Mouse (Mus musculus) urinary bladder, postnatal 4 days (tissue): ENCODE measurements at regions not wholly inside any gene's neighbourhood (a gene's known extent, or its start where the extent isn't known, plus 50 kb on each side); places are given as distances from the start of the nearest gene placed in this dataset.

Source experiments
- DNase-seq, 2 experiments: peaks; one replicate each; pipeline ENCODE4 v3.0.0; 2021 to 2022; ENCODE audit warnings: low spot score in 2 of 2

GRCm38 (mm10) chr12:86830247-86830585 is 54.4 kb downstream of the Irf2bpl start:
- DNase-seq, result no peak

DNA sequence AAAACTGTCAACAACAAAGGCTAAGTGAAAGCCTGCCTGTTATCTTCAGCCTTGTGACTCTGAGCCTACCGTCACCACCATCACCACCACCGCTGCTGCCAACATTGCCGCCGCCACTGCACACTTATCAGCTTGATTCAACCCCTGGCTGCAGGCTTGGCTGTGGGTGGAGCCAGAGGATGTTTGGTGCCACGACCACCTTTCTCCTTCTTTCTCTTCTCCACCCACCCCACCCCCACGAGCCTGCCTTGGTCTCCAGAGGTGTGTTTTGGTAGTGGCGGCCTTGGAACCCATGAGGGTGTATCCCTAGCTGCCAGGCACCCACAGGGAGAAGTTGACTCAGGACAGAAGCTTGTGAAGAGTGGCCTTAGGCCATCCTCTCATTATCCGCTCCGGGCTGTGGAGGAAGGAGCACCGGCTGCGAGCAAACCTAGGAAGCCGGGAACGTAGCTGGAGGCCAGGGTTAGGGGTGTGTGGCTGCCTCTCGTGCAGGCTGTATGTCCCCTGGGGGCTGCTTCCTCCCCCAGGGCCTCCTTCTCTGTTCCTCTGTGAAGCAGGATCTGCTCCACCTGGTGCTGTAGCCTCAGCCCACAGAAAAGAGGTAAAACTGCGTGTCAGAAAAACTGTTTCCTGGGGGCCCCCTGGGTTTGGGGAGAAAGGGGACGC is 54.9 kb downstream of the Irf2bpl start:
- no peak for DNase-seq

DNA sequence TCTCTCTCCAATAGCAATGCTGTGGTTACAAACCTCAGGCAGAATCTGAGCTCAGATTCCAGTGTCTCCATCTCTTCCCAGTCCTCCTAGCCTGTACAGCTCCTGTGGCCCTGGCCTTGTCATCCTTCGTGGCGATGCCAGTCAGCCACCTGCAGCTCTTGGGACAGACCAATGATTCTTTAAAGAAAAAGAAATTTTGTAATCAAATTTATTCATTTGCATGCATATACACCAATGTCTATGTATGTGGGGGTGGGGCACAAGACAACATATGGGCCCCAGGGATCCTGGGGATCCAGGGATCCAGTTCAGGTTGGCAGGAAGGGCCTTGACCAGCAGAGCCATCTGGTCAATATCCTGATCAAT is 57.4 kb downstream of the Irf2bpl start:
- no peak for DNase-seq

DNA sequence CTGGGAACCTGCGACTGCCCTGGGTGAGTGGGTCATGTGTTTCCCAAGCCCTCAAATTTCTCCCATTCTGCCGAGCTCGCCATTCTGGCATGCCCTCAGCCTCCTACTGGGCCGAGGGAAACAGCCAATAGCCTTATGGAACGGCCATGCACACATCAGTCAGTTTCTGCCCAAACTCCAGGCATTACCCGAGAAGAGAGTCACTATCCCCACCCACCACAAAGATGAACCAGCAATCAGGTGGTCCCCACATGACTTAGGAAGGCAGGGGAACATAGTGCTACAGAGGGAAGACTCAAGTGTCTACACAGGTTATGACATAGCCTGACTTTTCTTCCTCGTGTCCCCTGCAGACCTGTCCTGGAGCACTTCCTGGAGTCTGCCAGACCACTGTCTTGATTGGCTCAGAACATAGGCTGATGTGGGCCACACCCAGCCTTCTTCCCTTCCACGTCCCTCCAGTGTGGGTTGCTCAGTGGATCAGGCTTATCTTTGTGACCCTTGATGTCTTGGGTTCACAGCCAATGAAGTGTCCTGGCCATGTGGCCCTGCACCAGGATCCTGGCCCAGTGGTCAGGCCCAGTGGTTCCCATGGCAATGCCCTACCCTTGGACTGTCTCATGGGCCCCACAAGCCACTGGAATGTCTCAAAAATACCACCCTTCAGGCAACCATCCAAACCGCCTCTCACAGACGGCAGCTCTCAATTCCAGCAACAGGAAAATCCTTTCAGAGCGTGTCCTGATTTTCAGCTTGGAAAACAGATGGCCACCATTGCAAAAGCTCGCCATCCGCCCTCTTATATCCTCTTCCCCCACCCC is 58.0 kb downstream of the Irf2bpl start:
- no peak for DNase-seq

GRCm38 (mm10) chr12:86825584-86826419 is 58.8 kb downstream of the Irf2bpl start:
- no peak for DNase-seq

- DNase-seq, result peak; percentile 80 to 91
Observed at GRCm38 (mm10) chr12:86824860-86825583, 59.6 kb downstream of the Irf2bpl start.

GRCm38 (mm10) chr12:86823855-86824589 is 60.6 kb downstream of the Irf2bpl start:
- DNase-seq, result peak; percentile 87 to 88

GRCm38 (mm10) chr12:86823488-86823854 is 61.1 kb downstream of the Irf2bpl start:
- no peak for DNase-seq

DNA sequence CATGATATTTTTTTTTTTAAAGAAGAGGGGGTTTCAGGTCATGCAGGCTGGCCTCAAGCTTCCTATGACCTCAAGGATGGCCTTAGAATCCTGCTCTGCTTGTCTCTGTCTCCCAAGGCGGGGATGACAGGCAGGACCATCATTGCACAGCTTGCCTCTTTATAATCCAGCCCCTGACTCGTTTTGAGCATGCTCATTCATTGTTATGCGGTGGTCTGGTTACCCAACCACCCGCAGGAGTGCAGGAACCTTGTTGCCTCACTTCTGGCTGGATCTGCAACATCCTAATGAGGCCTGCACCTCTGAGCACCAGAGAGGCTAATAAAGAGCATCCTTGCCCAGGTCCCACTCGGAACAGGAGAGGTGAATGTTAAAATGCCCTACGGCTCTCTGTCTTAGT is 63.4 kb downstream of the Irf2bpl start:
- DNase-seq, result no peak

GRCm38 (mm10) chr12:86819568-86819967 is 65.0 kb downstream of the Irf2bpl start:
- no peak for DNase-seq

DNA sequence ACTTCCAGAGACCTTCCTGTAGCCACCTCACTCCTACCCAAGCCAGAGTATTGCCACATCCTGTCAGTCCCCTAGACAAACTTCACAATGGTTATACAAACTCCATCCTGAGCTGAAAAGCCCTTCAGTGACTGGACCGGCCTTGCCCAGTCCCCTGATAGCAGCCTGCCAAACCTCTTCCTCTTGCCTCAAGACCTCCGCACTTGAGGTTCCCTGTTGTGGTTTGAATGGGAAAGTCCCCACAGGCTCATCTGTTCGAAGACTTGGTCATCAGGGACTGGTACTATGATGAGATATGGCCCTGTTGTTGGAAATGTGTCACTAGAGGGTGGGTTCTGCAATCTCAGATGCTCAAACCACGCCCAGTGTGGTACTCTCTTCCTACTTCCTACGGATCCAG is 65.4 kb downstream of the Irf2bpl start:
- no peak for DNase-seq

- DNase-seq, result no peak
Observed at GRCm38 (mm10) chr12:86818201-86818600, 66.4 kb downstream of the Irf2bpl start.

DNA sequence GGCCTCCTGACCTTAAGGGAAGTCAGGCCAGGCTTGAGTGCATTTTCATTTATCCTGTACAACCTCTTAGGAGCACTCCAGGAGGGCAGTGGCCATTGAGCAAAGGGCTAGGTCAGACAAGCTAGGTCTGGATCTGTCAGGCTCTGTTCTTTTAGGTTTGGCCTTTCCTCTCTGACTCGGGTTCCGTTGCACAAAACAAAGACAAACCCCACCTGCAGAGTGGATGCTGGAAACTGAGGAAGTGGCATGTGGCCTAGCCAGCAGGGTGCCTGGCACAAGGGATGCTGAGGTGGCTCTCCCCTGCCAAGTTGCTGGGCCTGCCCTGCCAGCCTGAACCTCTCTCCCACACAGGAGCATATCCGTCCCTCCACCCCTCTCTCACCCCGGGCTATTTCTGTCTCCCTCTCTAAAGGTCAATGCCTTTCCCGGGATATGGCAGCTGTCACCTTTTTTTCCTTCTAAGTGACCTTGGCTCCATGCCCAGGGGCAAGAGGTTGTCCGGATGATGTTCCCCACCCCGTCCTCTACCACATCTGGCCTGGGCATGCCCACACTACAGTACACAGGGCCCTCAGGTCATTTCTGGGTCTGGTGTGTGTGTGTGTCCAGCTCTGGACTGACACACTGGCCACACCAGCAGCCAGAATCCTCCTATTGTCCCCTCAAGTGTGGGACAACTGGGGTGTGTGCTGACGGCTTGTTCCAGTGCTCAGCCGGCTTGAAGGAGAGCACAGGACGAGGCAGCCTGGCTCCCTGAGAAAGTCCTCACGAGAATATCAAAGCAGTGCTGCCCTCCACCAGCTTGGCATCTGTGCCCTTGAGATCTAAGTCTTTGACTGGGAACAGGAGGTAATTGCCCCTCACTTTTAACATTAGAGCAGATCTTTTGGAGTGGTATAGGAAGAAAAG is 67.6 kb downstream of the Irf2bpl start:
- no peak for DNase-seq

GRCm38 (mm10) chr12:86816171-86816701 is 68.4 kb downstream of the Irf2bpl start:
- DNase-seq, result no peak

DNA sequence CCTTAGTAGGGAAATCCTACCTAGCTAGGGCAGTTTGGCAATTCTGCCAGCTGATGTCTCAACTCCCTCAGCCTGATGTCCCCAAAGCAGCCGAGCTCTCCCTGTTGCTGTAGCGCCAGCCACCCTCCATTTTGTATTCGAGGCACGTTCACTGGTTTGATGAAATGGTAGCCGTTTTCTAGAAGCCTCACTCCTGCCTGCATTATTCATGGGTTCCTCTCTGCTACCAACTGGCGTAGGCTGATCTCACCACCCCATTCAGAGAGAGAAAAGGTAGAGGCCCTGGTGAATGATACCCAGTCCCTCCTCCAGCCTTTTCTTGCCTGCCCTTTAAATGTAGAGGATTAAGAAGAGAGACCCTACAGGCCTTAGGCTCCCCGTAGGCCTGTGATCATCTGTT is 69.9 kb downstream of the Irf2bpl start:
- DNase-seq, result no peak
